Mouse (Mus musculus): ENCODE measurements around the gene Vopp1. TPM values are rescaled to one million over a fixed set of nuclear protein-coding genes. Genes with fewer than 3 reads are reported as not detected.
A peak's percentile ranks its signal among the peaks of the same experiment; 100 is the strongest.
"Not testable (repeated sequence)": the region's sequence is repeated elsewhere in the genome, so short reads cannot be mapped to it uniquely, and the experiment has no call there.

The Vopp1 gene
- polyA plus RNA-seq (2015; fragmentation: Nextera tagmentation; extraction: Ambion mirVana): 21.1 and 22.1 TPM in 2 replicates

DNA sequence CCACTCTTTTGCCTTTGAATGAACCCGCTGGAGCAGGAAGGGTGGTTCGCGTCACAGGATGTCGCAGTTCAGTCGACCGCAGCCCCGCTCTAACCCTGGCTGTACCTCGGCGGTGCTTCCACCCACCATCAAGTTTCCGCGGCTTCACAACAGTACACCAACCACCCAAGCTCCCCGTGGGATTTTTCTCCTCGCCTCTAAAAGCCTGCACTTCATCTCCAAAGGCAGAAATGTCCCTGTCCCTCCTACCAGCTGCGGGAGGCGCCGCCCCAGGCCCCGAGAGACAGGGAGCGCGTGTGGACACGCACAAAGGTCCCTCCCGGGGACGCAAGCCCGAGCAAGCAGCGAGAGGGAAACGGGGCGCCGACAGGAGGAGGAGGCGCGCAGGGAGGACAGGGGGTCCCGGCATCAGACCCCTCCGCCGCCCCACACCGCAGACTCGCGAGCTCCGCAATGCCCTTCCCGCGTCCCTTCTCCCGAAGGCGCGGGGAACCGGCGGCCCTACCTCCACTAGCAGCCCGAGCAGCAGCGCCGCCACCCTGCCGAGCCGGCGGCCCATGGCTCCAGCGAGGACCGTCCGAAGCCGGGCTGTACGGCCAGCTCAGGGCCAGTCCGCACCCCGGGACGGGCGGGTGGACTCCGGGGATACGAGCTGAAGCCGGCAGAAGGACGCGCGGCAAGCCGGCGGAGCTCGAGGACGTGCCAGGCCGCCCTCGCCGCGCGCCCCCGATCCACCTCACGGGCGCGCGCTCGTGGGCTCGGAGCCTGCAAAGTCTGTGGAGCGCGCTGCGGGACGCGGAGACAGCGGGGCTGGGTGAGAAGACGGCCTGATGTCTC is at the start of gene Vopp1:
TSS of gene Vopp1 (minus strand) at position 738 of the 837 bp plus-strand sequence.
- H3K4me1 ChIP-seq (ENCODE audit: insufficient read depth): 0 out of 2 replicates have a peak, but pooled peaks cover 6% of the 10 kb centered on the region
- H3K27ac ChIP-seq (ENCODE audit: low read depth): peak within 1 kb of the TSS; percentile 75
- no peaks in the 10 kb centered on the region for H3K9me3 ChIP-seq (ENCODE audit: low read length)
- DNase-seq (peak; percentile 82), ATAC-seq (peak; percentile 86)
- H3K4me3 ChIP-seq (ENCODE audit: low read depth, low read length): peak within 1 kb of the TSS; percentile 82
- H3K27me3 ChIP-seq (ENCODE audit: insufficient read depth, low read length): no peaks in the 10 kb centered on the region
- H3K36me3 ChIP-seq (replicated peaks; ENCODE audit: insufficient read depth, low read length): no peaks in the 10 kb centered on the region
- under 1% methylated on average over 82 of the region's 87 CpGs for WGBS (ENCODE audit: insufficient replicate concordance)
- peak within 1 kb of the TSS; percentile 78 for H3K4me2 ChIP-seq (ENCODE audit: low read depth, low read length)
- no peak for TF ChIP-seq EP300 (IDR thresholded peaks at IDR 0.05; ENCODE audit: low read depth)
- no peak for TF ChIP-seq CTCF (IDR thresholded peaks at IDR 0.05; ENCODE audit: low read depth)
- H3K9ac ChIP-seq (replicated peaks): peak within 1 kb of the TSS; percentile 87

DNA sequence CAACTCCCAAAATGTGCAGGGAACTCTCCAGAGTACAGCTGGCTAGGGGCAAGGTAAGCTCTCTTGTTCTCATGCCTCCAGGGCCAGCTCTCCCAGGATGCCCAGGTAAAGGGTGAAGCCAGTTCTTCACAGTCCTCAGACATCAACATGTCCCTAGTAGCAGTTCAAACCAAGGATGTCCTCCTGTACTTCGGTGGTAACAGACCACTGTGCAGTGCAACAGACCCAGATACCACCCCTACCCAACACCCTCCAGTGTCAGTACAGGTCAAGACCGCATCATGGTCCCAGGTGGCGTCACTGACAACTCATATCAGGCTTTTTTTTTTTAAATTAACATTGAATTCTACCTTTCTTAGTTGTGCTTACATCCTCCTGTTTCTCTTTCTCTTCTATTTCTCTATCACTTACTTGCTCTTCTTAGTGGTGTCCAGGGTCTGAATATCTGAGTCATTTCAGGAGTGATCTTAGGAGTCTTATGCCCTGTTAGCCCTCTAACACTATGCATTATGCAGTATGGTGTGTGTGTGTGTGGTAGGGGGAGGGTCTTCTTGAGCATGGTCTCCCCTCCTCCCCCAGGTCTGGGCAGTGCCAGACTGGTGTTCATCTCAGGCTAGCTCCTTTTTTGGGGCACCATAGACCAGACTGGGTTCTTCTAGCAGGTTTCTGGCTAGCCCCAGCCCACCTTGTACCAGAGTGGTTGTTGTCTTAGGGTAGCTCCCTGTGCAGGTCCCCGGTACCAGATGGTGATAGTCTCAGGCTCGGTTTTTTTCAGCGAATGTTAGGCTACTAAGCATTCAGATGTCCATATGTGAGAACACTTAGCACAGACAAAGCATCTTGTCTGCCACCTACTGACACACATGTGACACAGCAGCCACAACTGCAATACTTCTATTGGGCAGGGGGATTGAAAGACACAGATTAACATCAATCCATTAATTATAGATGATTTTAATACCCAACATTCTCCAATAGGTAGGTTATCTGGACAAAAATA is 34.4 kb upstream of the Vopp1 start:
- Histone ChIP-seq H3K27ac (ENCODE audit: low read depth) (no peak overlapping the region), H3K36me3 (replicated peaks; ENCODE audit: insufficient read depth, low read length) (no peaks in the 10 kb centered on the region), H3K27me3 (ENCODE audit: insufficient read depth, low read length) (no peaks in the 10 kb centered on the region), H3K9ac (replicated peaks) (no peak overlapping the region), H3K4me3 (ENCODE audit: low read depth, low read length) (no peak overlapping the region), H3K9me3 (ENCODE audit: low read length) (no peaks in the 10 kb centered on the region), H3K4me1 (ENCODE audit: insufficient read depth) (no peaks in the 10 kb centered on the region), H3K4me2 (ENCODE audit: low read depth, low read length) (no peak overlapping the region)
- TF ChIP-seq EP300 (IDR thresholded peaks at IDR 0.05; ENCODE audit: low read depth) (no peak), CTCF (IDR thresholded peaks at IDR 0.05; ENCODE audit: low read depth) (peak; percentile 92)
- WGBS (ENCODE audit: insufficient replicate concordance): 48% methylated on average over 6 of the region's 6 CpGs
- ATAC-seq (peak; percentile 56), DNase-seq (peak; percentile 19)

DNA sequence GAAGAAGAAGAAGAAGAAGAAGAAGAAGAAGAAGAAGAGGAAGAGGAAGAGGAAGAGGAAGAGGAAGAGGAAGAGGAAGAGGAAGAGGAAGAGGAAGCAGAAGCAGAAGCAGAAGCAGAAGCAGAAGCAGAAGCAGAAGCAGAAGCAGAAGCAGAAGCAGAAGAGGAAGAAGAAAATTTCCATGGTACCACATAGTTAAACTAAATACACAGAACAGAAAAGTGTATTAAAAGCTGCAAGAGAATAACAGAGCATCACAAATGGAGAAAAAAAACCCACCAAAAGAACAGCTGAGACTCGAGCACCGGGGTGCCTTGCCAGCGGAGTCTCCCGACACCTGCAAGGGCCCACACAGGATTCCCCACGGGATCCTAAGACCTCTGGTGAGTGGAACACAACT is 26.2 kb upstream of the Vopp1 start:
- 86% methylated on average over 5 of the region's 5 CpGs for WGBS (ENCODE audit: insufficient replicate concordance)

DNA sequence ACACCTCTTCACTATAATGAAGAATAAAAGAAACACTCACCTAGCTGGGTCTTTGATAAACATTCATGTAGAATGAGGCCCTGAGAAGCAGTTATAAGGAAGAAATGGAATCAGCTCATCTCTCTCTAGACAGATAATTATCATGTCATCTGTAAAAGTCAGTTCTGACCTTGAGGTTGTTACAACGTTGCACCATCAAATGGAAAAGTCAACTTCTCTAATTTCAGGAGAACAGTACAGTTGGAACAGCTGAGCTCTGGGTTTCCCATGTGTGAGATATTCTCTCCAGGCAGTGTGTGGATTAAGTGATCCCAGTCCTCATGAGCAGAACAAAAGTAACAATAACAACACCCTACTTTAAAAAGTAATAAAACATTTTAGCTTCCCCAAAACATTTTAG is 25.3 kb upstream of the Vopp1 start, which contains the start of gene Vmn1r21:
TSS of gene Vmn1r21 (minus strand) at position 58 of the 400 bp plus-strand sequence.
- Histone ChIP-seq H3K9ac (replicated peaks) (no peak within 1 kb of the TSS), H3K4me1 (ENCODE audit: insufficient read depth) (no peaks in the 10 kb centered on the region), H3K27me3 (ENCODE audit: insufficient read depth, low read length) (no peaks in the 10 kb centered on the region), H3K9me3 (ENCODE audit: low read length) (no peaks in the 10 kb centered on the region), H3K36me3 (replicated peaks; ENCODE audit: insufficient read depth, low read length) (no peaks in the 10 kb centered on the region), H3K27ac (ENCODE audit: low read depth) (no peak within 1 kb of the TSS), H3K4me2 (ENCODE audit: low read depth, low read length) (no peak within 1 kb of the TSS), H3K4me3 (ENCODE audit: low read depth, low read length) (no peak within 1 kb of the TSS)
- DNase-seq (no peak), ATAC-seq (no peak)
- WGBS (ENCODE audit: insufficient replicate concordance): 39% methylated on average over 1 of the region's 1 CpGs
- TF ChIP-seq CTCF (IDR thresholded peaks at IDR 0.05; ENCODE audit: low read depth) (no peak), EP300 (IDR thresholded peaks at IDR 0.05; ENCODE audit: low read depth) (no peak)

More for the DNA sequence above, 26.2 kb upstream of the Vopp1 start:
- not testable (repeated sequence) for H3K4me3 ChIP-seq (ENCODE audit: low read depth, low read length); H3K9me3 ChIP-seq (ENCODE audit: low read length); H3K4me1 ChIP-seq (ENCODE audit: insufficient read depth); H3K27ac ChIP-seq (ENCODE audit: low read depth); H3K4me2 ChIP-seq (ENCODE audit: low read depth, low read length); DNase-seq; ATAC-seq; H3K36me3 ChIP-seq (replicated peaks; ENCODE audit: insufficient read depth, low read length); H3K9ac ChIP-seq (replicated peaks); H3K27me3 ChIP-seq (ENCODE audit: insufficient read depth, low read length)

DNA sequence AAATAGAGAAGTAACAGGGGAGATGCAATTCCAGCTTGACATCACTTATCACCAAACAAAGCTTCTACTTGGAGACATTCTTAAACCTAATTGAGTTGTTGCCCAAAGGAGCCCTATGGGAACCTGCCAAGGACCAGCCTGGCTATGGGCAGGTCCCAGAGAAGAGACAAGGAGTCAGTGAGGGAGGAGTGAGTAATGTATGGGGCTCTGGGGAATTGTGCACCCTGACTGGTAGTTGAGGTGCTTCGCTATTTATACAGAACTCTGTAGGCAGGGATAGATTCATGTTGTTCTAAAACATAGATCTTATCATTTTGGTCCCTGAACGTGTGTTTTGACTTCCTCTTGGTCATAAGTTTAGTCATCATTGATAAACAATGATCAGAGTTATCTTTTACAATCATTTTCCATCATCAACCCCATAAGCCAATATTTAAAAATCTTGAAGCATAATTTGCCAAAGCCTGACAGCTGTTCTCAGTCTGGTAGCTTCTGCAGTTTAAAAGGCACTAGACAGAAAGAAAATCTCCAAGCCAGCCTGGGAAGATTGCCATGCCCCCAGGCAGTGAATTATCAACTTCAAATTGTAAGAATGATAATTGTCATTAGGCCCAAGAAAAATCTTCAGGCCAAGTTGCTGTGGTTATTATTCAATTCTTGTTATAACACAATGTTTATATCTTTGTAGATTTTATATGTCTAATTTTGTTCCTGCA is 14.9 kb upstream of the Vopp1 start:
- H3K27me3 ChIP-seq (ENCODE audit: insufficient read depth, low read length): no peaks in the 10 kb centered on the region
- ATAC-seq (no peak), DNase-seq (no peak)
- no peak overlapping the region for H3K27ac ChIP-seq (ENCODE audit: low read depth)
- no peaks in the 10 kb centered on the region for H3K36me3 ChIP-seq (replicated peaks; ENCODE audit: insufficient read depth, low read length)
- no peaks in the 10 kb centered on the region for H3K4me1 ChIP-seq (ENCODE audit: insufficient read depth)
- H3K9ac ChIP-seq (replicated peaks): no peak overlapping the region
- 49% methylated on average over 2 of the region's 2 CpGs for WGBS (ENCODE audit: insufficient replicate concordance)
- H3K9me3 ChIP-seq (ENCODE audit: low read length): no peaks in the 10 kb centered on the region
- TF ChIP-seq CTCF (IDR thresholded peaks at IDR 0.05; ENCODE audit: low read depth): no peak
- no peak for TF ChIP-seq EP300 (IDR thresholded peaks at IDR 0.05; ENCODE audit: low read depth)
- H3K4me3 ChIP-seq (ENCODE audit: low read depth, low read length): no peak overlapping the region
- H3K4me2 ChIP-seq (ENCODE audit: low read depth, low read length): no peak overlapping the region
